Mouse (Mus musculus) stomach, embryonic 16.5 days (tissue): ENCODE results near the gene Med16. TPM values are rescaled to one million over a fixed set of nuclear protein-coding genes. Genes with fewer than 3 reads are reported as not detected.

Experiments used
- ATAC-seq: fragments of 200-750 bp; cut with Nextera tagmentation; 2 replicates; pipeline ENCODE4 v1.8.0; 2017; ENCODE audit warnings: moderate number of reproducible peaks, moderate TSS enrichment; ENCODE audit not compliant: insufficient read depth, low FRiP score
- H3K27ac ChIP-seq: fragments of 300-500 bp; sonication (generic); 2 replicates; pipeline ENCODE4 v1.5.1; 2014; ENCODE audit warnings: low read length
- H3K27me3 ChIP-seq: fragments of 300-500 bp; sonication (generic); 2 replicates; pipeline ENCODE4 v1.6.1; 2014; ENCODE audit warnings: low read length, control low read depth, mixed read lengths; ENCODE audit not compliant: control insufficient read depth, insufficient read depth
- H3K36me3 ChIP-seq: fragments of 300-500 bp; sonication (generic); 2 replicates; pipeline ENCODE4 v1.6.1; 2014; ENCODE audit warnings: low read length; ENCODE audit not compliant: control insufficient read depth, insufficient read depth
- H3K4me1 ChIP-seq: fragments of 300-500 bp; sonication (generic); 2 replicates; pipeline ENCODE4 v1.6.1; 2014; ENCODE audit warnings: low read length, control low read depth, mixed read lengths; ENCODE audit not compliant: control insufficient read depth, insufficient read depth
- H3K4me2 ChIP-seq: fragments of 300-500 bp; sonication (generic); 2 replicates; pipeline ENCODE4 v1.6.1; 2014; ENCODE audit warnings: low read depth, low read length, mixed read lengths
- H3K4me3 ChIP-seq: fragments of 300-500 bp; sonication (generic); replicated peaks from 2 replicates; pipeline ENCODE4 v1.5.1; 2014; ENCODE audit warnings: mild to moderate bottlenecking, low read length
- H3K9ac ChIP-seq: fragments of 300-500 bp; sonication (generic); 2 replicates; pipeline ENCODE4 v1.6.1; 2014; ENCODE audit warnings: low read length
- H3K9me3 ChIP-seq: fragments of 300-500 bp; sonication (generic); replicated peaks from 2 replicates; pipeline ENCODE4 v1.6.1; 2016; ENCODE audit warnings: low read length, control low read depth; ENCODE audit not compliant: control insufficient read depth
- WGBS: fragments of 180-500 bp; shearing (Covaris S2); extraction: QIAGEN DNeasy Blood & Tissue Kit; methylation state at CpG from one replicate; pipeline ENCODE4 v1.1.7; 2014; 5-methylcytosine and 5-hydroxymethylcytosine counted together
- microRNA-seq: library from miRNA; unstranded; fragments of <30 nt; microRNA quantifications from one replicate; pipeline ENCODE4, GENCODE M21; 2016
- polyA plus RNA-seq: library from polyadenylated mRNA; unstranded; fragments of >200 nt; fragmentation: Nextera tagmentation; extraction: Ambion mirVana; gene quantifications from 2 replicates; pipeline ENCODE4 v1.2.1, GENCODE M21; 2015

The Med16 gene
- polyA plus RNA-seq, 1 experiment from 2014 or later: 39.6 TPM

DNA sequence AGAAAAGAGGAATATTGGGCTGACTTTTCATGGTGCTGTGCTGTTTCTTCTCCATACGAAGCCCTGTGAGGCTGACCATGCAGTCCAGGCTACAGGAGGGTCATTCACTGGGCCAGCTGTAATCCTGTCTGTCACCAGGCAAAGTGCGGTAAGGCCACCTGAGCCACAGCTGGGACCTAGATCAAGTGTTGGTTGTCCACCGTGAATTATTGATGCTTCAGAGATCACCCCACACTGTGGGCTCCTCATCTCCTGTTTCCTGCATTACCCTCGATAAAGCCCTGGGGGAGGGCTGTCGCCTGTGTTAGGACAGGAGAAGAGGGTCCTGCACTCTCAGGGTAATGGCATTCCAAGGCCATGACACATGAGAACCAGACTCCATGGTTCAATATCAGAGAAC lies 62.2 kb downstream of the Med16 start:
- Histone ChIP-seq H3K27ac (no peak overlapping the region), H3K4me3 (no peak overlapping the region), H3K9me3 (no peaks in the 10 kb centered on the region), H3K36me3 (no peaks in the 10 kb centered on the region), H3K4me1 (peaks cover 23% of the 10 kb centered on the region), H3K4me2 (no peak overlapping the region), H3K9ac (no peak overlapping the region), H3K27me3 (no peaks in the 10 kb centered on the region)
- 50% methylated on average over 5 of the region's 5 CpGs for WGBS
- ATAC-seq: no peak

Small RNA genes within 50 kb of the gene (microRNA-seq; reads per million reads assigned to microRNA genes)
- not detected for gene Mir6910

Other genes with a start within 250 kb of the Med16 start
- 33.7 and 41.9 TPM in 2 replicates for gene Madcam1, start 244.4 kb downstream of the Med16 start, polyA plus RNA-seq
- gene Tpgs1, start 239.6 kb downstream of the Med16 start, polyA plus RNA-seq: 47.4 and 53.2 TPM in 2 replicates
- gene Cdc34, start 226.7 kb downstream of the Med16 start, polyA plus RNA-seq: 84.6 and 86.3 TPM in 2 replicates
- gene Gzmm, start 219.9 kb downstream of the Med16 start, polyA plus RNA-seq: 0.31 and 0.44 TPM in 2 replicates
- 983 and 1,041 TPM in 2 replicates for gene Bsg, start 204.4 kb downstream of the Med16 start, polyA plus RNA-seq
- not detected in 2 replicates for gene Hcn2, start 192.3 kb downstream of the Med16 start, polyA plus RNA-seq
- gene Polrmt, start 162.3 kb downstream of the Med16 start, polyA plus RNA-seq: 33.3 and 40.9 TPM in 2 replicates
- gene Fgf22, start 153.8 kb downstream of the Med16 start, polyA plus RNA-seq: 0.37 and 0.50 TPM in 2 replicates
- 29.9 and 34.8 TPM in 2 replicates for gene Rnf126, start 142.0 kb downstream of the Med16 start, polyA plus RNA-seq
- gene Fstl3, start 131.7 kb downstream of the Med16 start, polyA plus RNA-seq: 18.1 and 23.1 TPM in 2 replicates
- gene Prss57, start 118.0 kb downstream of the Med16 start, polyA plus RNA-seq: 0.55 and 0.72 TPM in 2 replicates
- gene Palm, start 115.4 kb downstream of the Med16 start, polyA plus RNA-seq: 56.8 and 58.0 TPM in 2 replicates
- 50.6 and 62.3 TPM in 2 replicates for gene Misp, start 87.9 kb downstream of the Med16 start, polyA plus RNA-seq
- 268 and 308 TPM in 2 replicates for gene Ptbp1, start 54.5 kb downstream of the Med16 start, polyA plus RNA-seq
- gene Prtn3, start 34.4 kb downstream of the Med16 start, polyA plus RNA-seq: 4.1 and 7.2 TPM in 2 replicates
- gene Plppr3, start 34.3 kb downstream of the Med16 start, polyA plus RNA-seq: 28.7 and 29.1 TPM in 2 replicates
- 6.3 and 9.8 TPM in 2 replicates for gene Elane, start 22.7 kb downstream of the Med16 start, polyA plus RNA-seq
- not detected in 2 replicates for gene Cfd, start 18.1 kb downstream of the Med16 start, polyA plus RNA-seq
- gene Gm26602, start 1.9 kb upstream of the Med16 start, polyA plus RNA-seq: 4.1 TPM in 1 of 2 replicates, not detected in the other
- 0.89 and 0.97 TPM in 2 replicates for gene Kiss1r, start 8.0 kb upstream of the Med16 start, polyA plus RNA-seq
- 160 and 176 TPM in 2 replicates for gene R3hdm4, start 12.3 kb upstream of the Med16 start, polyA plus RNA-seq
- gene Arid3a, start 18.1 kb upstream of the Med16 start, polyA plus RNA-seq: 4.9 and 5.2 TPM in 2 replicates
- 76.7 and 86.9 TPM in 2 replicates for gene Wdr18, start 51.2 kb upstream of the Med16 start, polyA plus RNA-seq
- 0.21 and 0.45 TPM in 2 replicates for gene Grin3b, start 61.8 kb upstream of the Med16 start, polyA plus RNA-seq
- gene Tmem259, start 75.4 kb upstream of the Med16 start, polyA plus RNA-seq: 5.6 TPM in 2 replicates
- 333 and 334 TPM in 2 replicates for gene Cnn2, start 79.7 kb upstream of the Med16 start, polyA plus RNA-seq
- 6.3 and 7.4 TPM in 2 replicates for gene Abca7, start 87.6 kb upstream of the Med16 start, polyA plus RNA-seq
- gene Arhgap45, start 107.7 kb upstream of the Med16 start, polyA plus RNA-seq: 7.8 and 9.7 TPM in 2 replicates
- gene Polr2e, start 130.9 kb upstream of the Med16 start, polyA plus RNA-seq: 174 and 180 TPM in 2 replicates
- gene Gpx4, start 138.2 kb upstream of the Med16 start, polyA plus RNA-seq: 445 and 507 TPM in 2 replicates
- gene Sbno2, start 196.6 kb upstream of the Med16 start, polyA plus RNA-seq: 17.2 and 19.0 TPM in 2 replicates
- 14.5 and 14.8 TPM in 2 replicates for gene Stk11, start 206.9 kb upstream of the Med16 start, polyA plus RNA-seq
- 536 and 594 TPM in 2 replicates for gene Atp5d, start 229.7 kb upstream of the Med16 start, polyA plus RNA-seq
- 3.1 and 3.9 TPM in 2 replicates for gene Cbarp, start 231.9 kb upstream of the Med16 start, polyA plus RNA-seq
- gene Midn, start 239.3 kb upstream of the Med16 start, polyA plus RNA-seq: 7.8 and 9.8 TPM in 2 replicates